Mouse (Mus musculus): ENCODE results near the gene Hes1.

- TF ChIP-seq POLR2A (IDR thresholded peaks at IDR 0.05; ENCODE audit: borderline replicate concordance, low read depth, low read length) (no peak), CTCF (IDR thresholded peaks at IDR 0.05; ENCODE audit: low read depth, low read length) (no peak)
These were observed 50.3 kb downstream of the Hes1 start for GRCm38 (mm10) chr16:30114451-30114850.

All from bone marrow macrophage, adult 2 months (primary cell).